Mouse (Mus musculus): ENCODE measurements around the gene Csf3. TPM values are rescaled to one million over a fixed set of nuclear protein-coding genes. Genes with fewer than 3 reads are reported as not detected.

Csf3 gene
- polyA plus RNA-seq, 1 experiment from 2014 or later = not detected

DNA sequence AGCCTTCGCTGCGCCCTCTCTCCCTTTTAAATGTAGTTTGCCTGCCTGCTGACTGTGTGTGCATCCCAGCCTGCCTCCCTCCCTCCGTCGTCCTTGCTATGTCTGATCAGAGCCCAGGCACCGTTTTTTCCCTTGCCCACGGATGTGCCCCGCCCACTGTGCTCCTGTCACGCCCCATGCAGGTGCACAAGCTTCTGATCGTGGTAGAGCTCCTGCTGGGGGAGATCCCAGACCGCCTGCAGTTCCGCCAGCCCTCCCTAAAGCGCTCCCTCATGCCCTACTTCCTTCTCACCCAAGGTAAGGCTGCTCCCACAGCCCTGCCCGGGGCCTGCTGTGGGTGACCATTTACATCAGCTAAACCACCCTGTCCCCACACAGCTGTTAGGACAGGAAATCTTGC, 7.9 kb upstream of the Csf3 start:
- no peak overlapping the region for H3K9ac ChIP-seq (ENCODE audit: low read length)
- ATAC-seq (replicated peaks; ENCODE audit: extremely low read depth, insufficient read depth, low FRiP score) = 0 out of 2 replicates have a peak, but pooled peaks have one; percentile 10
- no peaks in the 10 kb centered on the region; the same call in 1 of the 2 replicates for H3K4me1 ChIP-seq (ENCODE audit: control insufficient read depth, insufficient read depth, low read length)
- no peak overlapping the region for H3K27ac ChIP-seq (ENCODE audit: low read length)
- WGBS = 74% methylated on average over 13 of the region's 13 CpGs
- no peaks in the 10 kb centered on the region for H3K9me3 ChIP-seq (replicated peaks; ENCODE audit: control insufficient read depth, low read length)
- H3K27me3 ChIP-seq (ENCODE audit: control insufficient read depth, insufficient read depth, low read length) = no peaks in the 10 kb centered on the region
- no peak overlapping the region for H3K4me2 ChIP-seq (ENCODE audit: low read depth, low read length)
- peaks cover 49% of the 10 kb centered on the region for H3K36me3 ChIP-seq (ENCODE audit: control insufficient read depth, insufficient read depth)
- no peak overlapping the region for H3K4me3 ChIP-seq (ENCODE audit: low read length)

DNA sequence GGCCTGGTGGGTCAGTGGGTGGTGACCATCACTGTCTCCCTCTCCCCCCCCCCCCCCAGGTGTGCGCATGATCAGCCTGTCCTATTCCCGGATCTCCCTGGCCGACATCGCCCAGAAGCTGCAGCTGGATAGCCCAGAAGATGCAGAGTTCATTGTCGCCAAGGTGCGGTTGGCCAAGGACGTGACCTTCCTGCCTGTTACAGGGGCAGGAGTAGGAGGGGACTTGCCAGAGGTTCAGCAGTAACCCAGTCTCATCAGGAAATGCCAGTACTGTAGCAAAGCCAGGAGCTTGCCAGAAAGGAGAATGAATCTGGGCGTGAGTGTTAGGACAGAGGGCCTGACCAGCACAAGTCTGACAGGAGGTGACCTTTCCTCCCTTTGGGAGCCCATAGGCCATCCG, 7.3 kb upstream of the Csf3 start:
- H3K4me3 ChIP-seq (ENCODE audit: low read length) = no peak overlapping the region
- WGBS = 80% methylated on average over 9 of the region's 9 CpGs
- no peaks in the 10 kb centered on the region for H3K27me3 ChIP-seq (ENCODE audit: control insufficient read depth, insufficient read depth, low read length)
- ATAC-seq (replicated peaks; ENCODE audit: extremely low read depth, insufficient read depth, low FRiP score) = no peak
- no peaks in the 10 kb centered on the region; the same call in 1 of the 2 replicates for H3K4me1 ChIP-seq (ENCODE audit: control insufficient read depth, insufficient read depth, low read length)
- no peak overlapping the region for H3K27ac ChIP-seq (ENCODE audit: low read length)
- H3K9me3 ChIP-seq (replicated peaks; ENCODE audit: control insufficient read depth, low read length) = no peaks in the 10 kb centered on the region
- H3K9ac ChIP-seq (ENCODE audit: low read length) = no peak overlapping the region
- H3K36me3 ChIP-seq (ENCODE audit: control insufficient read depth, insufficient read depth) = peaks cover 47% of the 10 kb centered on the region
- no peak overlapping the region for H3K4me2 ChIP-seq (ENCODE audit: low read depth, low read length)

DNA sequence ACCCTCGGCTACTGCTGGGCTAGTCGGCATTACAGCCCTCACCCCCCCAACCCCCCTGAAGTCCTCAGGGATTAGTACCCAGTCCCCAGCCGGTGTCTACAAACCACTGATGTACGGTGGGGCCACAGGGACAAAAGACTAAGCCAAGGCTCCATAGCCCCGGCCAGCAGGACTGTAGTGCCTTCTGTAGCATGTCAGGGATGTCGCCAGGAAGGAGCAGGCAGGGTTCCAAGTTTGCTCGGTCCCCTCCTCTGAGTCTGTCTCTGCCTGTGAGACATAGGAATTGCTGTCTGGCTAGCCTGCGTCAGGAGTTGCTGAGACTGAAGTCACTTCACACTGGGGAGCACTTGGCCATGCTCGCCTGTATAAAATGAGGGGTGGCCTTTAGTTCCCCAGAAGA, 6.8 kb upstream of the Csf3 start:
- no peak; the same call in 1 of the 2 replicates for ATAC-seq (replicated peaks; ENCODE audit: extremely low read depth, insufficient read depth, low FRiP score)

DNA sequence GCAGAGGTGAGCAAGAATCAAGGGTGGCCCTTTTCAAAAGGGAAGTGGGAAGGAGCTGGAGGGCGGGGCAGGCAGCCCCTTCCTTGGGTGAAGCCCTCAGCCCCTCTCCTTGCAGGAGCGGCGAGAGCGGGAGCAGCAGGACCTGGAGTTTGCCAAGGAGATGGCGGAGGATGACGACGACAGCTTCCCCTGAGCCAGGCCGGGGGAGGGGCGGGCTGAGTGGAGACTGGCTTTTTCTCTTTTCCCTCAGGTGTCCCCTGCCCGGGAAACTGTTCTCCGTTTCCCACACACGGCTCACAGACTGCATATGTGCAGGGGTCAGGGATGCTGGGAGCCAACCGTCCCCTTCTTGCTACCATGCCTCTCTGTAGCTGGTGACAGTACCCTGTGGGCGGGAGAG, 5.7 kb upstream of the Csf3 start:
- no peak for ATAC-seq (replicated peaks; ENCODE audit: extremely low read depth, insufficient read depth, low FRiP score)
- H3K4me3 ChIP-seq (ENCODE audit: low read length) = no peak overlapping the region
- 65% methylated on average over 14 of the region's 14 CpGs for WGBS
- no peak overlapping the region for H3K9ac ChIP-seq (ENCODE audit: low read length)
- H3K9me3 ChIP-seq (replicated peaks; ENCODE audit: control insufficient read depth, low read length) = no peaks in the 10 kb centered on the region
- no peaks in the 10 kb centered on the region for H3K27me3 ChIP-seq (ENCODE audit: control insufficient read depth, insufficient read depth, low read length)
- peaks cover 3% of the 10 kb centered on the region for H3K4me1 ChIP-seq (ENCODE audit: control insufficient read depth, insufficient read depth, low read length)
- peaks cover 38% of the 10 kb centered on the region for H3K36me3 ChIP-seq (ENCODE audit: control insufficient read depth, insufficient read depth)
- no peak overlapping the region for H3K27ac ChIP-seq (ENCODE audit: low read length)
- H3K4me2 ChIP-seq (ENCODE audit: low read depth, low read length) = no peak overlapping the region

More for the DNA sequence above, 6.8 kb upstream of the Csf3 start:
- Histone ChIP-seq H3K27ac (ENCODE audit: low read length) (no peak overlapping the region), H3K27me3 (ENCODE audit: control insufficient read depth, insufficient read depth, low read length) (no peaks in the 10 kb centered on the region), H3K4me2 (ENCODE audit: low read depth, low read length) (no peak overlapping the region), H3K4me3 (ENCODE audit: low read length) (no peak overlapping the region), H3K36me3 (ENCODE audit: control insufficient read depth, insufficient read depth) (peaks cover 47% of the 10 kb centered on the region), H3K9me3 (replicated peaks; ENCODE audit: control insufficient read depth, low read length) (no peaks in the 10 kb centered on the region), H3K9ac (ENCODE audit: low read length) (no peak overlapping the region), H3K4me1 (ENCODE audit: control insufficient read depth, insufficient read depth, low read length) (no peaks in the 10 kb centered on the region; the same call in 1 of the 2 replicates)
- whole genome bisulfite sequencing = 57% methylated on average over 9 of the region's 9 CpGs

GRCm38 (mm10) chr11:98696454-98697216, 4.4 kb upstream of the Csf3 start:
- no peak overlapping the region for H3K9ac ChIP-seq (ENCODE audit: low read length)
- no peak overlapping the region for H3K27ac ChIP-seq (ENCODE audit: low read length)
- H3K4me3 ChIP-seq (ENCODE audit: low read length) = no peak overlapping the region
- 79% methylated on average over 14 of the region's 14 CpGs for WGBS
- ATAC-seq (replicated peaks; ENCODE audit: extremely low read depth, insufficient read depth, low FRiP score) = no peak
- H3K27me3 ChIP-seq (ENCODE audit: control insufficient read depth, insufficient read depth, low read length) = no peaks in the 10 kb centered on the region
- no peak overlapping the region for H3K4me2 ChIP-seq (ENCODE audit: low read depth, low read length)
- peaks cover 3% of the 10 kb centered on the region for H3K4me1 ChIP-seq (ENCODE audit: control insufficient read depth, insufficient read depth, low read length)
- no peaks in the 10 kb centered on the region for H3K9me3 ChIP-seq (replicated peaks; ENCODE audit: control insufficient read depth, low read length)
- H3K36me3 ChIP-seq (ENCODE audit: control insufficient read depth, insufficient read depth) = peaks cover 26% of the 10 kb centered on the region

GRCm38 (mm10) chr11:98697225-98697624, 3.8 kb upstream of the Csf3 start:
- no peaks in the 10 kb centered on the region for H3K9me3 ChIP-seq (replicated peaks; ENCODE audit: control insufficient read depth, low read length)
- 88% methylated on average over 12 of the region's 12 CpGs for WGBS
- no peak overlapping the region for H3K9ac ChIP-seq (ENCODE audit: low read length)
- no peak for ATAC-seq (replicated peaks; ENCODE audit: extremely low read depth, insufficient read depth, low FRiP score)
- no peak overlapping the region for H3K4me3 ChIP-seq (ENCODE audit: low read length)
- no peaks in the 10 kb centered on the region for H3K27me3 ChIP-seq (ENCODE audit: control insufficient read depth, insufficient read depth, low read length)
- H3K4me1 ChIP-seq (ENCODE audit: control insufficient read depth, insufficient read depth, low read length) = peaks cover 3% of the 10 kb centered on the region
- H3K4me2 ChIP-seq (ENCODE audit: low read depth, low read length) = no peak overlapping the region
- peaks cover 22% of the 10 kb centered on the region for H3K36me3 ChIP-seq (ENCODE audit: control insufficient read depth, insufficient read depth)
- no peak overlapping the region for H3K27ac ChIP-seq (ENCODE audit: low read length)

- peaks cover 3% of the 10 kb centered on the region for H3K4me1 ChIP-seq (ENCODE audit: control insufficient read depth, insufficient read depth, low read length)
- no peak overlapping the region for H3K4me2 ChIP-seq (ENCODE audit: low read depth, low read length)
- H3K27me3 ChIP-seq (ENCODE audit: control insufficient read depth, insufficient read depth, low read length) = no peaks in the 10 kb centered on the region
- ATAC-seq (replicated peaks; ENCODE audit: extremely low read depth, insufficient read depth, low FRiP score) = no peak
- no peak overlapping the region for H3K4me3 ChIP-seq (ENCODE audit: low read length)
- 82% methylated on average over 16 of the region's 16 CpGs for WGBS
- H3K9ac ChIP-seq (ENCODE audit: low read length) = no peak overlapping the region
- no peaks in the 10 kb centered on the region for H3K9me3 ChIP-seq (replicated peaks; ENCODE audit: control insufficient read depth, low read length)
- no peak overlapping the region for H3K27ac ChIP-seq (ENCODE audit: low read length)
- H3K36me3 ChIP-seq (ENCODE audit: control insufficient read depth, insufficient read depth) = peaks cover 9% of the 10 kb centered on the region
These were observed 2.0 kb upstream of the Csf3 start for GRCm38 (mm10) chr11:98698849-98699640.

- Histone ChIP-seq H3K4me1 (ENCODE audit: control insufficient read depth, insufficient read depth, low read length) (peaks cover 3% of the 10 kb centered on the region), H3K27ac (ENCODE audit: low read length) (no peak overlapping the region), H3K4me3 (ENCODE audit: low read length) (no peak overlapping the region), H3K4me2 (ENCODE audit: low read depth, low read length) (no peak overlapping the region), H3K9ac (ENCODE audit: low read length) (no peak overlapping the region), H3K36me3 (ENCODE audit: control insufficient read depth, insufficient read depth) (peaks cover 11% of the 10 kb centered on the region), H3K9me3 (replicated peaks; ENCODE audit: control insufficient read depth, low read length) (no peaks in the 10 kb centered on the region), H3K27me3 (ENCODE audit: control insufficient read depth, insufficient read depth, low read length) (no peaks in the 10 kb centered on the region)
- no peak for ATAC-seq (replicated peaks; ENCODE audit: extremely low read depth, insufficient read depth, low FRiP score)
- 25% methylated on average over 4 of the region's 4 CpGs for WGBS
These were observed 1.2 kb upstream of the Csf3 start for GRCm38 (mm10) chr11:98699911-98700310.

GRCm38 (mm10) chr11:98702323-98702722, 1.3 kb downstream of the Csf3 start:
- WGBS = 63% methylated on average over 5 of the region's 5 CpGs
- Histone ChIP-seq H3K4me1 (ENCODE audit: control insufficient read depth, insufficient read depth, low read length) (peaks cover 5% of the 10 kb centered on the region; the same call in 1 of the 2 replicates), H3K36me3 (ENCODE audit: control insufficient read depth, insufficient read depth) (peaks cover 18% of the 10 kb centered on the region), H3K27ac (ENCODE audit: low read length) (no peak overlapping the region), H3K9ac (ENCODE audit: low read length) (no peak overlapping the region), H3K9me3 (replicated peaks; ENCODE audit: control insufficient read depth, low read length) (no peaks in the 10 kb centered on the region), H3K4me3 (ENCODE audit: low read length) (no peak overlapping the region), H3K27me3 (ENCODE audit: control insufficient read depth, insufficient read depth, low read length) (no peaks in the 10 kb centered on the region), H3K4me2 (ENCODE audit: low read depth, low read length) (no peak overlapping the region)
- no peak for ATAC-seq (replicated peaks; ENCODE audit: extremely low read depth, insufficient read depth, low FRiP score)
